Mouse (Mus musculus) left cerebral cortex, adult 18-20 months (tissue): ENCODE measurements around the gene Tcf23. TPM values are rescaled to one million over a fixed set of nuclear protein-coding genes. Genes with fewer than 3 reads are reported as not detected.
"Not testable (repeated sequence)": the region's sequence is repeated elsewhere in the genome, so short reads cannot be mapped to it uniquely, and the experiment has no call there.

Experiments used
- DNase-seq, 2 experiments: peaks; one replicate each; pipeline ENCODE4 v3.0.0; 2021 to 2022; ENCODE audit warnings: low spot score in 2 of 2, mixed read lengths in 1 of 2
- total RNA-seq, 2 experiments: library from RNA; stranded (reverse); gene quantifications; 2 replicates each; pipeline ENCODE4 v1.2.3; 2021

Tcf23 gene
- total RNA-seq, 2 experiments from 2014 or later: 0.14 to 0.16 TPM

DNA sequence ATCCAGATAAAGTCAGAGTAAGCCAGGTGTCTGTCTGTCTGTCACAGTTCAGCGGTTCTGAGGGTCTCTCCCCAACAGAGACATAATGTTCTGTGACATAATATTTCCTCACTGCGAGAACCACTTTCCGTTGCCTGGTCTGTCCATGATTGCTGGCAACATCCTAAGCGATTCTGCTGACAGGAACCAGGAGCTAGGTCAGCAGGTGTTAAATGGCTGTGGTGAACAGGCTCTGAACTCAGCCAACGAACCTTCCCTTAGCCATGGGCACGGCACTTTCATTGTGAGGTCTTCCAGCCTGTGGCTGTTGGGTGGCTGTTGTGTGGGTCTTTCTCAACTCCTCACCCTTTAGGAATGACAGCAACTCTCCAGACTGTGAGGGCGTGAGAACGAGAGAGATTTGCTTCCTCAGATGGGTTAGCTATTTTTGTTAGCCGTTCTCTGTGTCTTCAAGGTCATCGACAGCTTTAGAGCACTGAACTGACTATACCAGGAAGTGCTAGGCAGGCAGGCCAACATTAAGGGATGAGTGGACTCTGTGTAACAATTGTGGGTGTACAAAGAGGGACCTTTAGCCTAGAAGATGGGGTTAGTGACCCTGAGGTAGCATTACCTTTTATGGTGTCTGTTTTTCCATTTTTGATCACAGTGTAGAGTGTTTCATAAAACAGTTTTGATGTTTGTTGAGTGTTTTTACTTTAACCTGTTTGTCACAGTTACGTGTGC lies 26.6 kb downstream of the Tcf23 start:
- DNase-seq: no peak

GRCm38 (mm10) chr5:30998306-30998705 lies 29.8 kb downstream of the Tcf23 start:
- DNase-seq: no peak

- no peak for DNase-seq
Observed at GRCm38 (mm10) chr5:30999324-30999723, 30.9 kb downstream of the Tcf23 start.

DNA sequence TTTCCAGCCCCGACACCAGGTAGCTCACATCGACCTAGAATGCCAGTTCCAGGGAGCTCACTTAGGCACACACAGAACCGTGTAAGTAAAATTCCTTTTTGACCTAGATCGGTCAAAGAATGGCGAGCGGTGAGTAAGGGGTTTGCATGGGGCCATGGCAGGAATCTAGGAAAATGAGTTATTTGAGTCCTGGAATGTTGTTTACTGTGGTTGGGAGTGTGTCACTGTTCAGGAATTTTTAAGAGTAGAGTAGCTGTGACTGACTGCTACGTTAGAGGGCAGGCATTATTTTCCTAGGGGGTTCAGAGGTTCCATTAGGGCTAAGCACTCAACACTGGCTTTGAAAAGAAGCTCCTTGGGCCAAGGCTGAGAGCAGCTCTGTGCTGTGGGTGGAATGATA lies 31.7 kb downstream of the Tcf23 start:
- no peak for DNase-seq

DNA sequence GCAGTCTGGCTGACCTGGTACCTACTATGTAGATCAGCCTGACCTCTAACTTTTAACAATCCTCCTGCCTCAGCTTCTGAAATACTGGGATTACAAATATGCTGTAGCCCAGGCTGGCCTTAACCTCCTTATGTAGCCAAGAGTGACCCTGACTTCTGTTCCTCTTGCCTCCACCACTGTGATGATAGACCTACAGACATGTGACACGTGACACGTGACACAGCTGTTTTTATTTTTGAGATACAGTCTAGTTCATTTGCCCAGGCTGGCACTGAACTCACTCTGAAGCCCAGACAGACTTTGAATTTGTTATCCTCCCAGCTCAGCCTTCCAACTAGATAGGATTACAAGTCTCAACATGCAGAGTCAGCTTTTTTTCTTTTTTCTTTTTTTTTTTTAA lies 32.5 kb downstream of the Tcf23 start:
- DNase-seq: no peak

DNA sequence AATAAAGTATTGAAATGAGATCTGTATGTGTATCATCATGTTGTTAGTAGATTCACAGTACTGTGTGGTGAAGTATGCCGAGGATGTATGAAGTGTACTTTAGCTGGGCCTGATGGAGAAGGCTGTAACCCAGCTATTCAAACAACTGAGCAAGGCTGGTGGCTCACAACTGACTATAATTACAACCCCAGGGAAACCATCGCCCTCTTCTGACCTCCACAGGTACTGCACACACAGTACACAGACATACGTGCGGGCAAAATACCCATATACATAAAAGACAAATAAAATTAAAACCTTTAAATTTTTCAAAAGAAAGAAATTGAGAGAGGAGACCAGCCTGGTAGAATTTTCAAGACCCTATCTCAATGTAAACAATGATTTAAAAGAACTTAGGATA lies 33.1 kb downstream of the Tcf23 start:
- no peak for DNase-seq

DNA sequence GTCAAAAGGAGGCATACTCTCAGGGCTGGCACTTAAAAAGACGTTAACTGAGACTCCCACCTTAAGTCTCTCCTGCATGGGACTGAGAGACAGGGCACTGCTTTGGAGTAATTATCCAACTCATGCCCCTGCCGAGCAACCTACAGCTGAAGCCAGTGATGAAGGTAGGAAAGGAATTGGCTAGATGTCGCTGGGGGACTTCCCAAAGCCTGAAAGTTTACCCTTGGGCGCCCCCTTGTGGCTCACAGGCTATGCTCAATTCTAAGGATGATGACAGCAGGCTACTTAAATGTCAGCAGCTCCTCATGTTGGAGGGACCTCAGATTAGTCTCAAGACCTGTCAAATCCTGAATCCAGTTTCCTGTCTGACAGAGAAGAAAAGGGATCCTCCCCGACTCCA lies 35.7 kb downstream of the Tcf23 start:
- DNase-seq: peak; percentile 90 to 95

GRCm38 (mm10) chr5:31012737-31013136 lies 44.3 kb downstream of the Tcf23 start:
- no peak for DNase-seq

- DNase-seq: no peak
Observed at GRCm38 (mm10) chr5:31015913-31016312, 47.5 kb downstream of the Tcf23 start.

DNA sequence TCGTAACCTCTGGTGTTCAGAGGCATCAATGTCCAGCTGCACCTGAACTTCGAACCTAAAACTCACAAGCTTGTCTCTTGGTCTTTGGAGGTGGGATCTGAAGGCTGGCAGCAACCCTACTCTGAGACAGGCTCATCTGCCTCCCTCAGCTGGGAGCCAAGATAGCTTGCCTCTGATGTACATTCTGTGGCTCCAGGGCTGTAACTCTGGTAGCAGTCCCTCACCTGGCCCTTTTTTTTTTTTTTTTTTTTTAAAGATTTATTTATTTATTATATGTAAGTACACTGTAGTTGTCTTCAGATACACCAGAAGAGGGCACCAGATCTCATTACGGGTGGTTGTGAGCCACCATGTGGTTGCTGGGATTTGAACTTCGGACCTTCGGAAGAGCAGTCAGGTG lies 53.3 kb downstream of the Tcf23 start:
- DNase-seq: not testable (repeated sequence)

DNA sequence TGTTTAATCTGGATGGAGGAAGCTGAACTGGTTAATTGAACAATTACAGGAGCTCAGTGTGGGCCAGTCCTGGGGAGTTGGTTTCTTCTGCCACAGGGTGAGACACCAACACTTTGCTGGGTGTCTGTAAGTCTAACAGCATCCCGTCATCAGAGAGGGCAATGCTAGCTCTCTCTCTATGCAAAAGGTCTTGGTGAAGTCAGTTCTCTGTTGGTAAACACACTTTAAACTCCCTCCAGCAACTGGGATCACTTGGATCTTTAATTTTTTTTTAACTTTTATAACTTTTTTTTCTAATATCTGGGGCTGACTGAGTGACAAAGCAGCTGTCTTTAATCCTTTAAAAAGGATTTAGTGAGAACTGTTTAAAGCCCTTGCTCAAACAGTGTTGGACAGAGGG lies 54.2 kb downstream of the Tcf23 start:
- DNase-seq: no peak

- no peak for DNase-seq
Observed at GRCm38 (mm10) chr5:31023254-31023653, 54.8 kb downstream of the Tcf23 start.

- no peak for DNase-seq
Observed at GRCm38 (mm10) chr5:31024641-31025040, 56.2 kb downstream of the Tcf23 start.

Other genes with a start within 250 kb of the Tcf23 start
- 100 to 1,000 TPM; 221 to 228 TPM for gene Mapre3, start 154.0 kb upstream of the Tcf23 start, total RNA-seq
- 10 to 100 TPM; 63.7 to 68.0 TPM for gene Tmem214, start 100.7 kb upstream of the Tcf23 start, total RNA-seq
- 10 to 100 TPM; 15.6 to 16.4 TPM for gene Agbl5, start 80.0 kb upstream of the Tcf23 start, total RNA-seq
- 100 to 1,000 TPM; 103 to 111 TPM for gene Ost4, start 60.9 kb upstream of the Tcf23 start, total RNA-seq
- 1 to 10 TPM; 2.6 to 3.6 TPM for gene Emilin1, start 55.3 kb upstream of the Tcf23 start, total RNA-seq
- 10 to 100 TPM; 15.8 to 19.3 TPM for gene Khk, start 47.2 kb upstream of the Tcf23 start, total RNA-seq
- 10 to 100 TPM; 26.1 to 28.6 TPM for gene Cgref1, start 23.1 kb upstream of the Tcf23 start, total RNA-seq
- gene Preb, start 8.3 kb upstream of the Tcf23 start, total RNA-seq: 100 to 1,000 TPM; 121 to 133 TPM
- 10 to 100 TPM; 70.6 to 73.8 TPM for gene Atraid, start 79.7 kb downstream of the Tcf23 start, total RNA-seq
- gene Slc5a6, start 80.3 kb downstream of the Tcf23 start, total RNA-seq: 10 to 100 TPM; 19.3 to 20.9 TPM
- 10 to 100 TPM; 19.2 to 24.4 TPM for gene Cad, start 86.1 kb downstream of the Tcf23 start, total RNA-seq
- not detected for gene Dnajc5g, start 137.6 kb downstream of the Tcf23 start, total RNA-seq
- 100 to 1,000 TPM; 145 to 165 TPM for gene Slc30a3, start 139.6 kb downstream of the Tcf23 start, total RNA-seq
- gene Trim54, start 148.1 kb downstream of the Tcf23 start, total RNA-seq: 1 to 10 TPM; 1.7 to 1.9 TPM
- 1 to 10 TPM; 1.4 to 2.8 TPM for gene Ucn, start 170.2 kb downstream of the Tcf23 start, total RNA-seq
- gene Mpv17, start 185.6 kb downstream of the Tcf23 start, total RNA-seq: 10 to 100 TPM; 46.9 to 51.8 TPM
- gene Gm29609, start 211.2 kb downstream of the Tcf23 start, total RNA-seq: 1 to 10 TPM; 3.0 to 4.4 TPM
- 10 to 100 TPM; 50.5 to 53.6 TPM for gene Gtf3c2, start 211.5 kb downstream of the Tcf23 start, total RNA-seq
- gene Snx17, start 224.6 kb downstream of the Tcf23 start, total RNA-seq: 10 to 100 TPM; 77.5 to 80.3 TPM
- 10 to 100 TPM; 35.4 to 40.1 TPM for gene Eif2b4, start 224.8 kb downstream of the Tcf23 start, total RNA-seq
- 10 to 100 TPM; 24.2 to 28.7 TPM for gene Zfp513, start 233.6 kb downstream of the Tcf23 start, total RNA-seq